Mouse (Mus musculus) heart, embryonic 13.5 days (tissue): ENCODE measurements around the gene Sorbs1. TPM values are rescaled to one million over a fixed set of nuclear protein-coding genes. Genes with fewer than 3 reads are reported as not detected.

Experiments
- ATAC-seq: fragments of 200-750 bp; cut with Nextera tagmentation; 2 replicates; pipeline ENCODE4 v1.8.0; 2017; ENCODE audit warnings: moderate TSS enrichment; ENCODE audit not compliant: insufficient number of reproducible peaks, low FRiP score, low TSS enrichment; ENCODE audit errors: extremely low read depth
- H3K27ac ChIP-seq: fragments of 300-500 bp; sonication (generic); replicated peaks from 2 replicates; pipeline ENCODE4 v1.5.1; 2015; ENCODE audit warnings: moderate library complexity, mild to moderate bottlenecking, inconsistent platforms
- H3K27me3 ChIP-seq: fragments of 300-500 bp; sonication (generic); replicated peaks from 2 replicates; pipeline ENCODE4 v1.6.1; 2015; ENCODE audit warnings: mild to moderate bottlenecking, inconsistent platforms
- H3K36me3 ChIP-seq: fragments of 300-500 bp; sonication (generic); 2 replicates; pipeline ENCODE4 v1.6.1; 2015; ENCODE audit warnings: mild to moderate bottlenecking, inconsistent platforms
- H3K4me1 ChIP-seq: fragments of 300-500 bp; sonication (generic); 2 replicates; pipeline ENCODE4 v1.6.1; 2015; ENCODE audit warnings: inconsistent platforms
- H3K4me2 ChIP-seq: fragments of 300-500 bp; sonication (generic); 2 replicates; pipeline ENCODE4 v1.6.1; 2015; ENCODE audit warnings: inconsistent platforms, mild to moderate bottlenecking, moderate library complexity
- H3K4me3 ChIP-seq: fragments of 300-500 bp; sonication (generic); 2 replicates; pipeline ENCODE4 v1.5.1; 2015; ENCODE audit warnings: moderate library complexity, mild to moderate bottlenecking, inconsistent platforms
- H3K9ac ChIP-seq: fragments of 300-500 bp; sonication (generic); 2 replicates; pipeline ENCODE4 v1.6.1; 2015; ENCODE audit warnings: inconsistent platforms, mild to moderate bottlenecking, moderate library complexity
- H3K9me3 ChIP-seq: fragments of 300-500 bp; sonication (generic); 2 replicates; pipeline ENCODE4 v1.6.1; 2016; ENCODE audit warnings: inconsistent platforms
- WGBS: fragments of 180-500 bp; shearing (Covaris S2); methylation state at CpG from one replicate; pipeline ENCODE4 v1.1.7; 2015; ENCODE audit warnings: mixed read lengths; 5-methylcytosine and 5-hydroxymethylcytosine counted together
- polyA plus RNA-seq: library from polyadenylated mRNA; unstranded; fragments of >200 nt; fragmentation: Nextera tagmentation; extraction: Ambion mirVana; gene quantifications from 2 replicates; pipeline ENCODE4 v1.2.1, GENCODE M21; 2015

The Sorbs1 gene
- polyA plus RNA-seq, 1 experiment from 2014 or later = 65.4 TPM

DNA sequence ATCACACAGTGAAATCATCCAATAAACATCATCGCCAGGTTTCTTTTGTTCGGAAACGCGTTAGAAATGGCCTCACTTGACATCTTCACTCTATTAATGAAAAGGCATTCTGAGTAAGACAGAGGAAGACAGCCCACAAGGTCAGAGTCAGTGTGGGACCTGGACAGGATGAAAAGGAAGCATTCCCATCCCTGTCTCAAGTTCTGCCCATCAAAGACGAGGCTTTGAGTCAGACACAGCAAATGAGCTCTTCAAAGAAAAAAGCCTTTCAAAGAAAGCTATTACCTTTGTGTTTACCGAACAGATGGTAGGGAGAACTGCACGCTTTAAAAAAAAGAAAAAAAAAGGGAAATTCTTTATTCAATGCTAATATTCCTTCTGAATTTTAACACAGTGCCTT lies 92.5 kb downstream of the Sorbs1 start:
- Histone ChIP-seq H3K9ac (no peak overlapping the region), H3K9me3 (no peaks in the 10 kb centered on the region), H3K4me2 (no peak overlapping the region), H3K4me3 (no peak overlapping the region), H3K4me1 (peaks cover 61% of the 10 kb centered on the region), H3K36me3 (no peaks in the 10 kb centered on the region; the same call in 1 of the 2 replicates), H3K27me3 (no peaks in the 10 kb centered on the region), H3K27ac (0 out of 2 replicates have a peak overlapping the region, but pooled peaks have one; percentile 12)
- ATAC-seq = no peak
- WGBS = 77% methylated on average over 7 of the region's 7 CpGs

DNA sequence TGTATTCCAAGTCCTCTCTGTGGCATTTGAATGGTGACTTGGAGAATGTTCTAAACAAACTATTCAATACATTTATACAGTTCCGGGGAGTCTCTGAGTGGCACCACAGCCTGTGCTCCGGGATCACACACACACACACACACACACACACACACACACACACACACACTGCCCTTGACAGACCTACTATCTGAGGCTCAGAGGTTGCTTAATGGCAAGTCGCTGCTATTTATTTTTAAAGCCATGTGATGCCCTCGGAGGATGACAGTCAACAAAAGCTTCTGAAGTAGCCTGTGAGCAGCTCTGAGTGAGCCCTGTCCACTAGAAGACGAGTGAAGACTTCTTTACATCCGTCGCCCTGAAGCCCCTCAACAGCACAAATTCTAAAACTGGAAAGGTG lies 94.3 kb downstream of the Sorbs1 start:
- no peak overlapping the region for H3K4me2 ChIP-seq
- H3K4me1 ChIP-seq = peaks cover 60% of the 10 kb centered on the region
- 50% methylated on average over 7 of the region's 7 CpGs for WGBS
- no peaks in the 10 kb centered on the region for H3K9me3 ChIP-seq
- ATAC-seq = no peak
- peak overlapping the region; percentile 5; the same call in 1 of the 2 replicates for H3K27ac ChIP-seq
- no peaks in the 10 kb centered on the region for H3K27me3 ChIP-seq
- H3K4me3 ChIP-seq = no peak overlapping the region
- H3K9ac ChIP-seq = no peak overlapping the region
- no peaks in the 10 kb centered on the region; the same call in 1 of the 2 replicates for H3K36me3 ChIP-seq

GRCm38 (mm10) chr19:40417155-40417821 lies 96.3 kb downstream of the Sorbs1 start:
- no peak overlapping the region for H3K4me2 ChIP-seq
- peak overlapping the region; percentile 40; the same call in 1 of the 2 replicates for H3K9ac ChIP-seq
- H3K4me3 ChIP-seq = no peak overlapping the region
- H3K27me3 ChIP-seq = no peaks in the 10 kb centered on the region
- H3K36me3 ChIP-seq = peaks cover 3% of the 10 kb centered on the region; the same call in 1 of the 2 replicates
- no peaks in the 10 kb centered on the region for H3K9me3 ChIP-seq
- WGBS = 60% methylated on average over 8 of the region's 8 CpGs
- peak overlapping the region; percentile 53 for H3K27ac ChIP-seq
- ATAC-seq = no peak
- peaks cover 64% of the 10 kb centered on the region for H3K4me1 ChIP-seq

- no peak overlapping the region for H3K4me2 ChIP-seq
- peaks cover 75% of the 10 kb centered on the region for H3K4me1 ChIP-seq
- H3K9ac ChIP-seq = no peak overlapping the region
- 84% methylated on average over 1 of the region's 1 CpGs for WGBS
- H3K27me3 ChIP-seq = no peaks in the 10 kb centered on the region
- H3K9me3 ChIP-seq = no peaks in the 10 kb centered on the region
- H3K4me3 ChIP-seq = no peak overlapping the region
- H3K36me3 ChIP-seq = peaks cover 3% of the 10 kb centered on the region; the same call in 1 of the 2 replicates
- peak overlapping the region; percentile 93; the same call in 1 of the 2 replicates for H3K27ac ChIP-seq
- ATAC-seq = no peak
Observed at GRCm38 (mm10) chr19:40415725-40416124, 97.9 kb downstream of the Sorbs1 start.

DNA sequence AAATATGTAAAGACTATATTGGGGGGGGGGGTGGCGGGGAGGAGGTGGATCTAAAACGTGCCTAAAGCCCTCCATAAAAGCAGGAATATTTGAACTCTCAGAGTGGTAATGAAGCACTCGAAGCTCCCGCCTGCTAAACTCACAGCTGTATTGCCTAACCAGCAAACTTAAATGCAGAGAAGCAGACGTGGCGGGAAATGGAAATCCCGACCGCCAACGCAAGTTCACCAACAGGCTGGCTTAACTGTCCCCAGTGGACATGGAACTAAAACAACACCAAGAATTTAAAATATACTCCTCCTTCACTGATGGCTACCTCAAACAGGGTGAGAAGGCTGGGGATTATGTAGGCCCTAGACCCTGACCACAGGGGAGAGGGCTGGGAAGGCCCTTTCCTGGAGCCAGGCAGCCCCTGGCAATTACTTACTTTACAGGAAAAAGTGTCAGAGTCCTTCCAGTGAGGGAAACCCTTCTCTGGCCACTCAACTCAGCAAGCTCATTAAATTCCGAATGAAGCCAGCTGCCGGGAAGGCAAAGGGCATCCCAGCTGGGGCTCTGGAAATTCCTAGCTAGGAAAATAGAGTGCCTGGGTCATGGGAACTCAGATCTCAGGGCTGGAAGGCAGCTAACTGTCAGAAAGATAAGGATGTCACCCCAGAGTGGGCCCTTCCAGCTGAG lies 98.6 kb downstream of the Sorbs1 start:
- Histone ChIP-seq H3K9me3 (no peaks in the 10 kb centered on the region), H3K27ac (peak overlapping the region; percentile 93), H3K4me3 (no peak overlapping the region), H3K4me2 (no peak overlapping the region), H3K27me3 (no peaks in the 10 kb centered on the region), H3K36me3 (peaks cover 3% of the 10 kb centered on the region; the same call in 1 of the 2 replicates), H3K4me1 (peaks cover 77% of the 10 kb centered on the region), H3K9ac (peak overlapping the region; percentile 59)
- 44% methylated on average over 11 of the region's 11 CpGs for WGBS
- ATAC-seq = no peak

DNA sequence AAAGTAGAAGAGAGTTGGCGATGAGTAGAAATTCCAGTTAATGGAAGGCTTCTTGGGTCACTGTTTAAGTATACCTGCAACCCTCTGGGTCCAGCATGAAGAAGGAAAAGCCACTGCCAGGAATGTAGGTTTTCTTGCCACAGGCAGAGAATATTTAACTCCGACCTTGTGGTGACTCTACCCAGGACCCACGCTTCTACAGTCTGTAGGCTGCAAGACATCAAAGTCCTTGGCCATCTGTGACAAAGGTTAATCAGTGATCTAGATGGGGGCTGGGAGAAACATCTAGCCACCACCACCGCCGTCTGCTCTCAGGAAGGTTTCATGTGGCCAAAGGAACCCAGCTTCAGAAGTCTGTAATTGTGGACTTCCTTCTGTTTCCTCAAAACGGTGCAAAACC lies 99.2 kb downstream of the Sorbs1 start:
- H3K4me1 ChIP-seq = peaks cover 81% of the 10 kb centered on the region
- no peak overlapping the region for H3K9ac ChIP-seq
- 60% methylated on average over 6 of the region's 6 CpGs for WGBS
- H3K4me3 ChIP-seq = no peak overlapping the region
- H3K4me2 ChIP-seq = no peak overlapping the region
- no peaks in the 10 kb centered on the region for H3K27me3 ChIP-seq
- H3K9me3 ChIP-seq = no peaks in the 10 kb centered on the region
- no peak for ATAC-seq
- H3K36me3 ChIP-seq = peaks cover 3% of the 10 kb centered on the region; the same call in 1 of the 2 replicates
- peak overlapping the region; percentile 93 for H3K27ac ChIP-seq

DNA sequence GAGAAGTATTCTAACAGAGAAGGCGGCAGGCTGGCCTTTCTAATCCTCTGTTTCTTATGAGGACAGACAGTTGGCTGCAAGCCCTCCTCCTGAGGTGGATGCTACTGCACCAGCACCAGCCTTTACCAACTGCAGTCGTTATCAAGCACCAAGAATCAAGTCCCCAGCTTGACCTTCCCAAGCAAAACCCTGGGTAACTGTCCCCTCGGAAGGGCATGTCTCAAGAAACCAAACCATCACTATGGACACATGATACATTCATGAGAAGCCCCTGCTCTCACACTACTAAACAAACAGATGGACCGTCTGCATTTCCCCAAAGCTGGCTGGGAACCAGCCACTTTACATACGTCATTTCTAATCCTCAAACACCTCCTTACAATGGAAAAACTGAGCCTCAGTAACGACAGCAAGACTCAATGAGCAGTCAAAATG lies 102.2 kb downstream of the Sorbs1 start:
- Histone ChIP-seq H3K27me3 (no peaks in the 10 kb centered on the region), H3K9ac (no peak overlapping the region), H3K27ac (peak overlapping the region; percentile 51), H3K9me3 (no peaks in the 10 kb centered on the region), H3K4me1 (peaks cover 84% of the 10 kb centered on the region), H3K4me2 (no peak overlapping the region), H3K36me3 (peaks cover 3% of the 10 kb centered on the region; the same call in 1 of the 2 replicates), H3K4me3 (no peak overlapping the region)
- WGBS = 41% methylated on average over 6 of the region's 6 CpGs
- ATAC-seq = no peak

DNA sequence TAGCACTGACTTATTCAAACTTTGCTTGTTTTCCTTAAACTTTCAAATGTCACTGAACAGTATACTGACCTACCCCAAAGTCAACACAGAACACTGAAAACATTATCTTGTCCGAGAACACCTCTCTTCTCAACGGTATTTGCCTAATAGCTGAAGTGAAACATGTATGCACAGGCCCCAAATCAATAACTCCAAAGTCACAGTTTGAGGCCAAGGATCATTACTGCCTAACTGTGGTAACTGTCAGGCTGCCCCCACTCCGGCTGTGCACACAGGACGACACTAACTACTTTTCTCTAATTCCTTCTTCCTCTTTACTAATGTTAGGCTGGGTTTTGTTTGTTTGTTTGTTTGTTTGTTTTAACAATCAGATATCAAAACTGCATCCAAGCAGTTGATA lies 103.1 kb downstream of the Sorbs1 start:
- peaks cover 89% of the 10 kb centered on the region for H3K4me1 ChIP-seq
- no peak overlapping the region for H3K4me2 ChIP-seq
- no peaks in the 10 kb centered on the region for H3K27me3 ChIP-seq
- peaks cover 3% of the 10 kb centered on the region; the same call in 1 of the 2 replicates for H3K36me3 ChIP-seq
- ATAC-seq = no peak
- H3K4me3 ChIP-seq = no peak overlapping the region
- H3K27ac ChIP-seq = peak overlapping the region; percentile 58; the same call in 1 of the 2 replicates
- 68% methylated on average over 4 of the region's 4 CpGs for WGBS
- H3K9me3 ChIP-seq = no peaks in the 10 kb centered on the region
- no peak overlapping the region for H3K9ac ChIP-seq

DNA sequence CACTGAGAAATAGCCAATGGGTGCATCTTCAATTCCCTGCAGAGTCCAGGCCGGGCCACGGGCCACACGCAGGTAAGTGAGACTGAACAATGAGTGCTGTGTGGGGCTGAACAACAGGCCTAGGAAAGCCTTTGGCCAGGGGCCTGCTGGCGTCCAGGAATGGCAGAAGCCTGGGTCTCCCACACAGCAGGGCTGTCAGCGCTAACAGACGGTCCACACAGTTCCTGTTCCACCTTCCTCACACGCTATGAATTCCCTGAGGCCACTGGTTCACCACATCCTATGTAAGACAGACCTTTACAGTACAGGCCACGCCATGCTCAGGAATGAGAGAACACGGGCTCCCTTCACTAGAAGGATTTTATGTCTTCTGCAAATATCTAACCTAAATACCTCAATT lies 103.5 kb downstream of the Sorbs1 start:
- peaks cover 3% of the 10 kb centered on the region; the same call in 1 of the 2 replicates for H3K36me3 ChIP-seq
- no peak for ATAC-seq
- H3K4me2 ChIP-seq = no peak overlapping the region
- no peak overlapping the region for H3K4me3 ChIP-seq
- peak overlapping the region; percentile 50 for H3K9ac ChIP-seq
- peak overlapping the region; percentile 58 for H3K27ac ChIP-seq
- H3K9me3 ChIP-seq = no peaks in the 10 kb centered on the region
- WGBS = 55% methylated on average over 9 of the region's 9 CpGs
- H3K27me3 ChIP-seq = no peaks in the 10 kb centered on the region
- peaks cover 89% of the 10 kb centered on the region for H3K4me1 ChIP-seq

DNA sequence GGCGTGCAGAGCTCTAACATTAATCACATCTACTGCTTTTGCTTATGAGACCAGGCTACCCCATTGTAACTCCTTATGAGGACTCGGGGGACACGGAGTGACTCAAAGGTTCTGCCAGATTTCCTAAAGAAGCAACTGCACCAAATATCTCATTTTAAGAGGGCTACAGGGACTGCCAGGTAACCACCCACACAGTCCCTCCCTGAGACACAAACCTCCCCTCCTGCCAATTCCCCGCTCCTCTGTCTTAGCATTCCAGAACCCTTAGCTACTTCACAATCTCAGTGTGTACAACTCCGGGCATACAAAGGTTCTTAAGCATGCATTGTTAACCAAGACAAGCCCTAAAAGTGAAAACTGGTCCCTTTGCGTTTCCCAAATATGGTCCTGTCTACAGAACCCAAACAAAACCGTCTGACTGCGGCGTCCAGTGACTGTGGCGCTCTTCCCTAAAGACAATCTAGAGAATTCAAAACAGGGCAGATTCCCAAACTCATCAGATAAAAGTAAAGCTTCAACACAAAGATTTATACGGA lies 104.0 kb downstream of the Sorbs1 start:
- Histone ChIP-seq H3K4me2 (no peak overlapping the region), H3K36me3 (peaks cover 3% of the 10 kb centered on the region; the same call in 1 of the 2 replicates), H3K27ac (peak overlapping the region; percentile 58; the same call in 1 of the 2 replicates), H3K27me3 (no peaks in the 10 kb centered on the region), H3K4me3 (no peak overlapping the region), H3K4me1 (peaks cover 86% of the 10 kb centered on the region), H3K9ac (peak overlapping the region; percentile 50), H3K9me3 (no peaks in the 10 kb centered on the region)
- 77% methylated on average over 11 of the region's 11 CpGs for WGBS
- ATAC-seq = no peak

DNA sequence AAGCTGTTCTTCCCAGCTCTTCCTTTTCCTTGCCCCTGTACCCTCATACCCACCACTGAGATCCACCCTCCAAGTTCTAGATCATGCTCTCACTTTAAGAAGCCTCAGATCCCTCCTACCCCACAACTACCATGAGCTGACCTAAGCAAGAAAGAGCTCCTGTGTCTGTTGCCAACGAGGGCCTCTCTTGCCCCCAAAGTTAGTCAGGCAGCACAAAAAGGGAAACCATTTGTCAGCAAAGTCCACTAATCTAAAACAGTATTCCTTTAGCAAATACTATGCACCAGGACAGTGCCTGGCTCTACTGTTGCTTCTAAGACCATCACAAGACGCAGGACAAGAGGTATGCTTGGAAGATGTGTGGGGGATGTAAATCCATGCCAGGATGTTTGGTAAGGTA lies 106.4 kb downstream of the Sorbs1 start:
- no peak overlapping the region for H3K4me2 ChIP-seq
- H3K9ac ChIP-seq = no peak overlapping the region
- H3K27ac ChIP-seq = peak overlapping the region; percentile 82
- no peaks in the 10 kb centered on the region for H3K27me3 ChIP-seq
- H3K4me1 ChIP-seq = peaks cover 74% of the 10 kb centered on the region
- no peak overlapping the region for H3K4me3 ChIP-seq
- H3K9me3 ChIP-seq = no peaks in the 10 kb centered on the region
- no peaks in the 10 kb centered on the region for H3K36me3 ChIP-seq
- ATAC-seq = no peak
- 77% methylated on average over 2 of the region's 2 CpGs for WGBS
